Mouse (Mus musculus): ENCODE measurements at regions not wholly inside any gene's neighbourhood (a gene's known extent, or its start where the extent isn't known, plus 50 kb on each side); places are given as distances from the start of the nearest gene placed in this dataset.

GRCm38 (mm10) chr11:6889120-6889519 lies 51.7 kb upstream of the Gm11983 start:
- TF ChIP-seq CTCF (IDR thresholded peaks at IDR 0.05; ENCODE audit: low read depth): no peak
- no peak for TF ChIP-seq EP300 (IDR thresholded peaks at IDR 0.05; ENCODE audit: low read depth)

Data from liver, postnatal 0 days (tissue).